Mouse (Mus musculus) left cerebral cortex, adult 11 months (tissue): ENCODE measurements around the gene Dtnbp1.
A peak's percentile ranks its signal among the peaks of the same experiment; 100 is the strongest.

ENCODE experiments used
- DNase-seq: peaks from one replicate; pipeline ENCODE4 v3.0.0; 2022; ENCODE audit warnings: low spot score

Gene Dtnbp1

GRCm38 (mm10) chr13:44948320-44949250, 53.4 kb downstream of the Dtnbp1 start:
- DNase-seq: no peak

- peak; percentile 40 for DNase-seq
Observed at GRCm38 (mm10) chr13:44946880-44947635, 54.9 kb downstream of the Dtnbp1 start.

GRCm38 (mm10) chr13:44943618-44944017, 58.3 kb downstream of the Dtnbp1 start:
- no peak for DNase-seq

GRCm38 (mm10) chr13:44939326-44940035, 62.5 kb downstream of the Dtnbp1 start:
- DNase-seq: no peak

- DNase-seq: no peak
Observed at GRCm38 (mm10) chr13:44937681-44938080, 64.3 kb downstream of the Dtnbp1 start.

- no peak for DNase-seq
Observed at GRCm38 (mm10) chr13:44933575-44933974, 68.4 kb downstream of the Dtnbp1 start.

- no peak for DNase-seq
Observed at GRCm38 (mm10) chr13:44932307-44933264, 69.4 kb downstream of the Dtnbp1 start.

- no peak for DNase-seq
Observed at GRCm38 (mm10) chr13:44926311-44926710, 75.6 kb downstream of the Dtnbp1 start.

GRCm38 (mm10) chr13:44925173-44925572, 76.8 kb downstream of the Dtnbp1 start:
- no peak for DNase-seq

GRCm38 (mm10) chr13:44924042-44924441, 77.9 kb downstream of the Dtnbp1 start:
- DNase-seq: no peak

GRCm38 (mm10) chr13:44921721-44922120, 80.2 kb downstream of the Dtnbp1 start:
- DNase-seq: no peak

GRCm38 (mm10) chr13:44921095-44921494, 80.9 kb downstream of the Dtnbp1 start:
- DNase-seq: no peak

- no peak for DNase-seq
Observed at GRCm38 (mm10) chr13:44918269-44918668, 83.7 kb downstream of the Dtnbp1 start.

- DNase-seq: no peak
Observed at GRCm38 (mm10) chr13:44917202-44917601, 84.7 kb downstream of the Dtnbp1 start.

- DNase-seq: no peak
Observed at GRCm38 (mm10) chr13:44915945-44916344, 86.0 kb downstream of the Dtnbp1 start.

GRCm38 (mm10) chr13:44915382-44915781, 86.6 kb downstream of the Dtnbp1 start:
- no peak for DNase-seq

- DNase-seq: no peak
Observed at GRCm38 (mm10) chr13:44913560-44913959, 88.4 kb downstream of the Dtnbp1 start.

GRCm38 (mm10) chr13:44912851-44913250, 89.1 kb downstream of the Dtnbp1 start:
- DNase-seq: no peak

- no peak for DNase-seq
Observed at GRCm38 (mm10) chr13:44908790-44909189, 93.2 kb downstream of the Dtnbp1 start.

- DNase-seq: peak; percentile 84
Observed at GRCm38 (mm10) chr13:44907702-44908101, 94.2 kb downstream of the Dtnbp1 start.

GRCm38 (mm10) chr13:44906141-44906540, 95.8 kb downstream of the Dtnbp1 start:
- DNase-seq: no peak
